Mouse (Mus musculus) kidney, embryonic 15.5 days (tissue): Measurements from ENCODE around the gene Kalrn. TPM values are rescaled to one million over a fixed set of nuclear protein-coding genes. Genes with fewer than 3 reads are reported as not detected.

Experiments used
- ATAC-seq: fragments of 200-750 bp; cut with Nextera tagmentation; replicated peaks from 2 replicates; pipeline ENCODE4 v1.8.0; 2017; ENCODE audit warnings: moderate TSS enrichment; ENCODE audit not compliant: low FRiP score
- H3K27ac ChIP-seq: fragments of 300-500 bp; sonication (generic); 2 replicates; pipeline ENCODE4 v1.5.1; 2015; ENCODE audit warnings: mild to moderate bottlenecking, inconsistent platforms
- H3K27me3 ChIP-seq: fragments of 300-500 bp; sonication (generic); 2 replicates; pipeline ENCODE4 v1.6.1; 2015; ENCODE audit warnings: inconsistent platforms
- H3K36me3 ChIP-seq: fragments of 300-500 bp; sonication (generic); 2 replicates; pipeline ENCODE4 v1.6.1; 2015; ENCODE audit warnings: inconsistent platforms
- H3K4me1 ChIP-seq: fragments of 300-500 bp; sonication (generic); 2 replicates; pipeline ENCODE4 v1.6.1; 2015; ENCODE audit warnings: inconsistent platforms
- H3K4me2 ChIP-seq: fragments of 300-500 bp; sonication (generic); 2 replicates; pipeline ENCODE4 v1.6.1; 2015; ENCODE audit warnings: moderate library complexity, mild to moderate bottlenecking, inconsistent platforms
- H3K4me3 ChIP-seq: fragments of 300-500 bp; sonication (generic); replicated peaks from 2 replicates; pipeline ENCODE4 v1.5.1; 2015; ENCODE audit warnings: mild to moderate bottlenecking, inconsistent platforms
- H3K9ac ChIP-seq: fragments of 300-500 bp; sonication (generic); 2 replicates; pipeline ENCODE4 v1.6.1; 2015; ENCODE audit warnings: mild to moderate bottlenecking, inconsistent platforms
- H3K9me3 ChIP-seq: fragments of 300-500 bp; sonication (generic); replicated peaks from 2 replicates; pipeline ENCODE4 v1.6.1; 2016; ENCODE audit warnings: inconsistent platforms
- WGBS: fragments of 180-500 bp; shearing (Covaris S2); methylation state at CpG from one replicate; pipeline ENCODE4 v1.1.7; 2015; ENCODE audit warnings: mixed read lengths; 5-methylcytosine and 5-hydroxymethylcytosine counted together
- polyA plus RNA-seq: library from polyadenylated mRNA; unstranded; fragments of >200 nt; fragmentation: Nextera tagmentation; extraction: Ambion mirVana; gene quantifications from 2 replicates; pipeline ENCODE4 v1.2.1, GENCODE M21; 2015

The Kalrn gene
- polyA plus RNA-seq, 1 experiment from 2014 or later: 15.8 TPM

GRCm38 (mm10) chr16:34017241-34017640 is 556.1 kb downstream of the Kalrn start:
- no peak overlapping the region for H3K4me3 ChIP-seq
- no peaks in the 10 kb centered on the region for H3K4me1 ChIP-seq
- peaks cover 13% of the 10 kb centered on the region for H3K9me3 ChIP-seq
- 96% methylated on average over 8 of the region's 8 CpGs for WGBS
- no peak overlapping the region for H3K27ac ChIP-seq
- H3K9ac ChIP-seq: no peak overlapping the region
- H3K27me3 ChIP-seq: no peaks in the 10 kb centered on the region
- no peak overlapping the region for H3K4me2 ChIP-seq
- peaks cover 50% of the 10 kb centered on the region for H3K36me3 ChIP-seq
- no peak for ATAC-seq

- Histone ChIP-seq H3K9ac (no peak overlapping the region), H3K4me1 (no peaks in the 10 kb centered on the region), H3K27ac (no peak overlapping the region), H3K36me3 (peaks cover 68% of the 10 kb centered on the region), H3K27me3 (no peaks in the 10 kb centered on the region), H3K9me3 (peaks cover 9% of the 10 kb centered on the region), H3K4me3 (no peak overlapping the region), H3K4me2 (no peak overlapping the region)
- no peak for ATAC-seq
- WGBS: 81% methylated on average over 20 of the region's 20 CpGs
Measured at GRCm38 (mm10) chr16:34011991-34012845, 561.1 kb downstream of the Kalrn start.

GRCm38 (mm10) chr16:34009567-34009966 is 563.8 kb downstream of the Kalrn start:
- Histone ChIP-seq H3K36me3 (peaks cover 45% of the 10 kb centered on the region), H3K27me3 (no peaks in the 10 kb centered on the region), H3K9ac (no peak overlapping the region), H3K4me2 (no peak overlapping the region), H3K4me1 (peaks cover 3% of the 10 kb centered on the region), H3K4me3 (no peak overlapping the region), H3K27ac (no peak overlapping the region), H3K9me3 (peaks cover 5% of the 10 kb centered on the region; the same call in 1 of the 2 replicates)
- WGBS: 92% methylated on average over 2 of the region's 2 CpGs
- no peak for ATAC-seq

GRCm38 (mm10) chr16:34005986-34006385 is 567.3 kb downstream of the Kalrn start:
- no peak for ATAC-seq
- no peak overlapping the region for H3K4me2 ChIP-seq
- H3K27me3 ChIP-seq: no peaks in the 10 kb centered on the region
- H3K9ac ChIP-seq: no peak overlapping the region
- peaks cover 19% of the 10 kb centered on the region for H3K36me3 ChIP-seq
- no peak overlapping the region for H3K4me3 ChIP-seq
- H3K4me1 ChIP-seq: peaks cover 14% of the 10 kb centered on the region
- WGBS: 98% methylated on average over 3 of the region's 3 CpGs
- no peak overlapping the region for H3K27ac ChIP-seq
- H3K9me3 ChIP-seq: peaks cover 5% of the 10 kb centered on the region; the same call in 1 of the 2 replicates

- Histone ChIP-seq H3K9me3 (no peaks in the 10 kb centered on the region), H3K4me2 (no peak overlapping the region), H3K4me1 (peaks cover 14% of the 10 kb centered on the region), H3K4me3 (no peak overlapping the region), H3K36me3 (0 out of 2 replicates have a peak, but pooled peaks cover 3% of the 10 kb centered on the region), H3K27me3 (no peaks in the 10 kb centered on the region), H3K9ac (no peak overlapping the region), H3K27ac (no peak overlapping the region)
- peak; percentile 52; the same call in 1 of the 2 replicates for ATAC-seq
- WGBS: 46% methylated on average over 4 of the region's 4 CpGs
Measured at GRCm38 (mm10) chr16:34004128-34004578, 569.2 kb downstream of the Kalrn start.

- no peak overlapping the region for H3K9ac ChIP-seq
- no peak overlapping the region for H3K4me3 ChIP-seq
- H3K27me3 ChIP-seq: no peaks in the 10 kb centered on the region
- WGBS: 67% methylated on average over 10 of the region's 10 CpGs
- no peak for ATAC-seq
- H3K36me3 ChIP-seq: no peaks in the 10 kb centered on the region
- no peak overlapping the region for H3K4me2 ChIP-seq
- no peaks in the 10 kb centered on the region for H3K9me3 ChIP-seq
- H3K27ac ChIP-seq: no peak overlapping the region
- peaks cover 14% of the 10 kb centered on the region for H3K4me1 ChIP-seq
Measured at GRCm38 (mm10) chr16:34003566-34004127, 569.7 kb downstream of the Kalrn start.

GRCm38 (mm10) chr16:34000715-34001114 is 572.6 kb downstream of the Kalrn start:
- ATAC-seq: no peak
- no peak overlapping the region for H3K9ac ChIP-seq
- peaks cover 15% of the 10 kb centered on the region for H3K4me1 ChIP-seq
- 69% methylated on average over 8 of the region's 8 CpGs for WGBS
- H3K36me3 ChIP-seq: no peaks in the 10 kb centered on the region
- no peak overlapping the region for H3K4me3 ChIP-seq
- no peak overlapping the region for H3K4me2 ChIP-seq
- no peaks in the 10 kb centered on the region for H3K27me3 ChIP-seq
- no peaks in the 10 kb centered on the region for H3K9me3 ChIP-seq
- no peak overlapping the region for H3K27ac ChIP-seq

- no peak for ATAC-seq
- H3K27ac ChIP-seq: no peak overlapping the region
- H3K4me1 ChIP-seq: peaks cover 11% of the 10 kb centered on the region
- no peak overlapping the region for H3K9ac ChIP-seq
- H3K27me3 ChIP-seq: no peaks in the 10 kb centered on the region
- no peak overlapping the region for H3K4me2 ChIP-seq
- no peak overlapping the region for H3K4me3 ChIP-seq
- 31% methylated on average over 3 of the region's 3 CpGs for WGBS
- H3K36me3 ChIP-seq: no peaks in the 10 kb centered on the region
- no peaks in the 10 kb centered on the region for H3K9me3 ChIP-seq
Measured at GRCm38 (mm10) chr16:33999388-33999787, 573.9 kb downstream of the Kalrn start.

GRCm38 (mm10) chr16:33998011-33998410 is 575.3 kb downstream of the Kalrn start:
- no peaks in the 10 kb centered on the region for H3K36me3 ChIP-seq
- no peak overlapping the region for H3K9ac ChIP-seq
- ATAC-seq: no peak
- no peaks in the 10 kb centered on the region for H3K9me3 ChIP-seq
- no peaks in the 10 kb centered on the region for H3K27me3 ChIP-seq
- no peak overlapping the region for H3K4me3 ChIP-seq
- H3K4me1 ChIP-seq: 0 out of 2 replicates have a peak, but pooled peaks cover 2% of the 10 kb centered on the region
- WGBS: 84% methylated on average over 6 of the region's 6 CpGs
- no peak overlapping the region for H3K27ac ChIP-seq
- no peak overlapping the region for H3K4me2 ChIP-seq

- Histone ChIP-seq H3K4me2 (no peak overlapping the region), H3K36me3 (no peaks in the 10 kb centered on the region)
Measured at GRCm38 (mm10) chr16:33996030-33996429, 577.3 kb downstream of the Kalrn start.

GRCm38 (mm10) chr16:33995496-33995895 is 577.8 kb downstream of the Kalrn start:
- no peak overlapping the region for H3K4me3 ChIP-seq
- no peaks in the 10 kb centered on the region for H3K36me3 ChIP-seq
- H3K4me2 ChIP-seq: no peak overlapping the region
- no peak overlapping the region for H3K9ac ChIP-seq
- ATAC-seq: no peak
- no peaks in the 10 kb centered on the region for H3K27me3 ChIP-seq
- H3K4me1 ChIP-seq: 0 out of 2 replicates have a peak, but pooled peaks cover 2% of the 10 kb centered on the region
- no peak overlapping the region for H3K27ac ChIP-seq
- WGBS: 77% methylated on average over 3 of the region's 3 CpGs
- no peaks in the 10 kb centered on the region for H3K9me3 ChIP-seq

More at GRCm38 (mm10) chr16:33996030-33996429, 577.3 kb downstream of the Kalrn start:
- ATAC-seq: no peak
- H3K9ac ChIP-seq: no peak overlapping the region
- H3K4me1 ChIP-seq: 0 out of 2 replicates have a peak, but pooled peaks cover 2% of the 10 kb centered on the region
- no peaks in the 10 kb centered on the region for H3K27me3 ChIP-seq
- H3K27ac ChIP-seq: no peak overlapping the region
- H3K9me3 ChIP-seq: no peaks in the 10 kb centered on the region
- WGBS: 13% methylated on average over 5 of the region's 5 CpGs
- H3K4me3 ChIP-seq: no peak overlapping the region

GRCm38 (mm10) chr16:33994321-33994720 is 579.0 kb downstream of the Kalrn start:
- ATAC-seq: no peak
- H3K9ac ChIP-seq: no peak overlapping the region
- H3K4me1 ChIP-seq: 0 out of 2 replicates have a peak, but pooled peaks cover 2% of the 10 kb centered on the region

More at GRCm38 (mm10) chr16:33994321-33994720, 579.0 kb downstream of the Kalrn start:
- Histone ChIP-seq H3K4me3 (no peak overlapping the region), H3K9me3 (no peaks in the 10 kb centered on the region), H3K27me3 (no peaks in the 10 kb centered on the region), H3K27ac (no peak overlapping the region), H3K36me3 (no peaks in the 10 kb centered on the region), H3K4me2 (no peak overlapping the region)
- 86% methylated on average over 6 of the region's 6 CpGs for WGBS
